Comparison of ENCODE assay signal across 2 mouse cellular contexts in the genomic region with DNA sequence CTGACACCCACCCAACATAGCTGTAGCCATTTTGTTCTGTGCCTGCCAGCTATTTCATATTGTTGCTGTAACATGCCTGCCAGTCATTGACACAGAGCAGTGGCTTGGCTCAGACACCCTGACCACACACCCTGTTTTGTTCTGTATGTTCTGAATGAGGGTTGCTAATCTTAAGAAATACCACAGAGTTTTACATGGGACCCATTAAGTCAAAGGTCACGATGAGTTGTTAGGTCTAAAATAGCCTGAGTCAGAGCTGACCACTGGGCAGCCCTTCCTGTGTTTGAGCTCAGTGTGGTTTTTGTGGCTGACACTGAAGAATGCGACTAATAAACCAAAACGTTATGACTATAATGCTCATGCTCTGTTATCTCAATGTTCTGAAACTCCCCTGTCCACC.
TF ChIP-seq lines count a peak whose summit lies in the region.

No protein-coding gene starts in this region.

TF ChIP-seq in C2C12, 6 proteins besides CTCF, POLR2A, EP300 and RAD21:
- TF ChIP-seq MAX (IDR thresholded peaks at IDR 0.05), result peak; percentile 53
- TF ChIP-seq USF1 (IDR thresholded peaks at IDR 0.05; ENCODE audit: low read depth), result peak; percentile 13
- TF ChIP-seq MYOD1 (IDR thresholded peaks at IDR 0.05; ENCODE audit: control insufficient read depth, insufficient read length, low read depth), result no peak
- TF ChIP-seq FOSL1 (IDR thresholded peaks at IDR 0.05; ENCODE audit: insufficient read depth, low read length, poor library complexity, severe bottlenecking), result peak; percentile 93
- TF ChIP-seq CEBPB (IDR thresholded peaks at IDR 0.05; ENCODE audit: low read depth), result peak; percentile 83
- TF ChIP-seq MYOG (IDR thresholded peaks at IDR 0.05; ENCODE audit: control insufficient read depth, extremely low read depth, insufficient read length), result no peak

TF ChIP-seq in myocyte, 11 proteins besides CTCF, POLR2A, EP300 and RAD21:
- TF ChIP-seq REST (IDR thresholded peaks at IDR 0.05; ENCODE audit: insufficient read depth, insufficient read length), result no peak
- TF ChIP-seq POLR2AphosphoS2 (IDR thresholded peaks at IDR 0.05; ENCODE audit: insufficient read length, low read depth), result no peak
- TF ChIP-seq E2F4 (IDR thresholded peaks at IDR 0.05; ENCODE audit: insufficient read depth), result no peak
- TF ChIP-seq CEBPB (IDR thresholded peaks at IDR 0.05; ENCODE audit: insufficient read depth, poor library complexity, severe bottlenecking), result peak; percentile 91
